Mouse (Mus musculus) cerebellum, adult (tissue): Measurements from ENCODE around the gene F11r.

ENCODE experiments used
- ATAC-seq: cut with Nextera tagmentation; 2 replicates; pipeline ENCODE4 v1.9.2; 2017; ENCODE audit warnings: mild to moderate bottlenecking, moderate library complexity, mixed read lengths; ENCODE audit not compliant: insufficient number of reproducible peaks, low FRiP score, low TSS enrichment

The F11r gene

GRCm38 (mm10) chr1:171435974-171436373 lies 1.4 kb upstream of the F11r start:
- no peak for ATAC-seq

DNA sequence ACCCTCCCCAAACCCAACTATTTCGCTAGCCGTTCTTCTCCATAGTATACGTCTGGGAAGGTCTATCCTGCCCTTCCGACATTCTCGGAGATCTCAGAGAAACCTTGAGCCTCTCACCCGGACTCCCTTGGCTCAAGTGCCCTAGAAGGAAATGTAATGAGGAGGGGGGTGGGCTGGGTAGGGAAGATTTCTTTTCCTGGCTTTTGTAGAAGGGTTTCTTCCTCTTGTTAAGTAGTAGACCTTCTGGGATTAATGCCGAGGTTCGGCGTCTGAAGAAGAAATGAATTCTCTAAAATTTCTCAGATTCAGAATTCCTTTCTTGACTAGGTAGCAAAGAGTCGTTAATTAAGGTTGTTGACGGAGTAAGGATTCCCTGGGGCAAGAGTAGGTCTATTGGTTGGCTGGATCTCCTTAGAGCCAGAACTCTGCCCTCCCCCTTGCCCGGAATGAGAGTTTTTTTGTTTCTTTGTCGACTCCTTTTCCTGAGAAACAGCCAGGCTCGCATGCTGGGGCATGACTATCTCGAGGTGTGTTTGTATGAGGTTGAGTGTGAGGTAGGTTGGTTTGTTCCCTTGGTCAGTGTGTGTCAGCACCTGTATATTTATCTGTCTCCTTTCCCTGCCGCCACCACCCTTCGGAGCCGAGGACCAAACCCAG lies 807 bp downstream of the F11r start:
- no peak for ATAC-seq

DNA sequence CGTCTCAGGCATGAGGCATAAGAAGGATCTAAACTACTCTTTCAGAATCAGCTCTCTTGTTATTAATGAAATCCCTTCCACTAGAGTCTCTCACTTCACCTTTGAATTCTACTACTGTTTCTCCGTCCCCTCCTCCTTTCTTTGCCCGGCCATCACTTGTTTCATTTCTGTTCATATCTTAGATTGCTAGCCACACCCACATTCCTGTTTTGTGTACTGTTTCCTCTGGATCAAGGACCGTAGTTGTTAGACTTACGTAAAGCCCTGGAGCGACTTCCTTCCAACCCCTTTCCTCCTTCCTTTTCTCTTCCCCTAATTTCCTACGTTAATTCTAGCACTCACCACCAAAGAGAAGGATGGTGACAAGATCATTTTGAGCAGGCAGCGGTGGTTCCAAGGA lies 1.7 kb downstream of the F11r start:
- no peak for ATAC-seq

GRCm38 (mm10) chr1:171440025-171440725 lies 2.8 kb downstream of the F11r start:
- no peak for ATAC-seq

DNA sequence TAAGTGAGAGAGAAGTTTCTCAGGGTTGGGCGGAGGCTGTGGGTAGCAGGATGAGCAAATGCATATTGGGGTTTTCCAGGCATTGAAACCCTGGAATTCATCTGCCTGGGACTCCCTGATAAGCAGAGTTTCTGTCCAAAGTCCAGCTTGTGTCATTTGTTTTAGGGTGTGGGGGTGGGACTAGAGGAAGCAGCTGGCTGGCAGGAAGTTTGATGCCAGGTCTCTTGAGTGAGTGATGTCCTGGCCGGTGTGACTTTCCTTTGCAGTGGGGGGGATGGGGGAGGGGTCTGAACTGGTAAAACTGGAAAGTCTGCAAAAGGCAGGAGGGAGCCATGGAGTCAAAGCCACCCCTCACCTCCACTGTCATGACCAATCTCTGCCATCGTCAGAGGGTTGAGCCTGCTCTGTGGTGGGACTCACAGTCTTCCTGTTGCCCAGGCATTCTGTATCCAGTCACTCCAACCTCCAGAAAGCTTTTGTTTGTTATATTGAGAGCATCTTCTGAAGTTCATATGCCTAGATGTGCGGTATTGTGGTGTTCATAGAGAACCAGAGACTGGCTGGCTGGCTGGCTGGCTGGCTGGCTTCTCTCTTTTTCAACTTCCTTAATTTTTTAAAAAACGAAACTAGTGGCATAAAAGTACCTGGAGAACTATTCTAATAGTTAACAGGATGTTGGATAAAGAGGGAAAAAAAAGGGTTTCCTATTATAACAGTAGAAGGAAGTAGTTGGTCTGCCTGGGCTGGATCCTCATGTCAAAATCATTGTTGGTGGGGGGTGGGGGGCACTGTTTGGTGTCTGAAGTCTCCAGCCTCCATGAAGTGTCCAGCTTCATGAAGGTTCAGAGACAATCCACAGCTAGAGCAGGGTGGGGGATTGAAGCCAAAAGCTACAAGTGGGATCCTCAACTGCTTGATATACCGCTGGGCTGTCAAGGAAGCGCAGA lies 4.4 kb downstream of the F11r start:
- no peak for ATAC-seq

- no peak for ATAC-seq
Observed at GRCm38 (mm10) chr1:171442413-171442760, 5.1 kb downstream of the F11r start.

DNA sequence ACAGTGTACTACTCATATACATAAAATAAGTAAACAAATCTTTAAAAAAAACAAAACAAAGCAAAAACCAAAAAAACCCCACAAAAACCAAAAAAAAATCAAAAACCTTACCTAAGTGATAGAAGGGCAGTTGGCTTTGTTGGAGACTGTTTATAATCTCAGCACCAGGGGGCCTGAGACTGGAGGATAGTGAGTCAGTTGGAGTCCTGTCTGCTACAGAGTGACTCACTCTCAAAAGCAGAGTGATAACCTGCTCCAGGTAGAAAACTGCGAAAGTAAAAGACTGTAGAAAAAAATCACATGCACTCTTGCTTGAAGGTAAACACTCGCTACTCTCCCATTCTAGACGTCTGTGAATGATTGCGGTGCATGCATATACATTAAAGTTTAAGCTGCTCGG lies 7.7 kb downstream of the F11r start:
- ATAC-seq, result no peak

DNA sequence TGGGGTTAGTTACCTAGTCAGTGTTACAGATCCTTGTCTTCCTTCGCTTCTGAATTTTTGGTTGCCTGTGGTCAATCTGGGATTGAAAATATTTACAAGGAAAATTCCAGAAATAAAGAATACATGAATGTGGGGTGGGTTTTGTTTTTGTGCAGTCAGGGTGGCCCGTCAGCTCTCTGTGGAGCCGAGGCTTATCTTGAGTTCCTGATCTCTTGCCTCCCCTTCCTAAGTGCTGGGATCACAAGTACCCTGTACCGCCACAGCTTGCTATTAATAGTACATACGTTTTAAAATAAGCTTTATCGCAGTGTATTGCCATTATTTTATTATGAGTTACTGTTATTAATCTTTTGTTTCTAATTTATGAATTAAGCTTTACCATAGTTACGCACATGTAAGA lies 9.5 kb downstream of the F11r start:
- ATAC-seq, result no peak

GRCm38 (mm10) chr1:171447692-171448091 lies 10.4 kb downstream of the F11r start:
- no peak for ATAC-seq

DNA sequence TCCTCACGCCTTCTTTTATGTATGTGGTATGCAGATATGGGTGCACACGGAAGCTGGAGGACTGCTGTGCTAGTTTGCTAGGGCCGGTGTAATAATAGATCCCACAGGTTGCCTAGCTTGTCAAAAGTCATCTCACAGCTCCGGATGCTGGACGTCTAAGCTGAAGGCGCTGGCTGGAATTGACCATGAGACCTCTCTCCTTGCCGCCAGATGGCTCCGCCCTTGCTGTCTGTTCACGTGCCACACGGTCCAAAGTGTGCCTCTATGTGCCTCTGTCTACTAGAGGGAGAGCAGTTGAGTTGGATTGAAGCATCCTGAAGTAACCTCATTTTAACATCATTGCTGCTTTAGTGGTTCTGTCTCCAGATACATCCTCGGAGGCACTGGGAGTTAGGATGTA lies 12.7 kb downstream of the F11r start:
- no peak for ATAC-seq

GRCm38 (mm10) chr1:171451001-171451400 lies 13.7 kb downstream of the F11r start:
- ATAC-seq, result no peak

GRCm38 (mm10) chr1:171452522-171452921 lies 15.2 kb downstream of the F11r start:
- no peak for ATAC-seq

DNA sequence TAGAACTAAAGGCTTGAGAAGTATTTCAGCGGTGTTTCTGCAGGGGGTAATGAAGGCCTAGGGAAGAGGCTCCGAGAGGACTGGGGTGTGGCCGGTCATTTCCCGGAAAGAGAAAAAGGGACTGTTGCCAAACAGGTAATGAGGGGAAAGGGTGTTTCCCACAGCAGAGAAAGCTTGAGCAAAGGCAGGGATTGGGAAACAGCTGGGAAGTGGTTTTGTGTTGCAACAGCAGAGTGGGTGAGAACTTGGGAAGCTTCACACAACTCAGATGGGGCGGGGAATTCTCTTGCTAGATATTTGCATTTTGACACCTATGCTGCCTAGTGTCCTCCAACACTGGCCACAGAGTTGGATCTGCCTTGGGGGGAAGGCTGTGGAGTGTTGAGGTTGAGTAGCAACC lies 15.6 kb downstream of the F11r start:
- no peak for ATAC-seq

DNA sequence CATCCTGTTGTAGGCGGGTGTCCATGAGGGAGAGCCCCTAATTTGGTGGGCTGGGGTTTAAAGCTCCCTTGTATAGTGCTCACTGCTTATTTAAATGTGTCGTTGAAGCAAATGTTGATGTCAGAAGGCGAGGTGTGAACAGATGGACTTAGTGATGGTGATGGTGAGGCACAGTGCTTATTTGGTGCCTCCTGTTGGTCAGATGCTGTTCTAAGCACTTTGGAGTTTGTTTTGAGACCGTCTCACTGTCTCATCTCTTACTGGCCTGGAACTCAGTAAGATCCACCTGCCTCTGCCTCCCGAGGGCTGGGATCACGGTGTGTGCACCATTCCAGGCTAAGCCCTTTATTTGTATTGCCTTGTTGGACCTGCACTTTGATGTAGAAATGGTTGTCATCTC lies 17.6 kb downstream of the F11r start:
- no peak for ATAC-seq

- no peak for ATAC-seq
Observed at GRCm38 (mm10) chr1:171457568-171457967, 20.2 kb downstream of the F11r start.

DNA sequence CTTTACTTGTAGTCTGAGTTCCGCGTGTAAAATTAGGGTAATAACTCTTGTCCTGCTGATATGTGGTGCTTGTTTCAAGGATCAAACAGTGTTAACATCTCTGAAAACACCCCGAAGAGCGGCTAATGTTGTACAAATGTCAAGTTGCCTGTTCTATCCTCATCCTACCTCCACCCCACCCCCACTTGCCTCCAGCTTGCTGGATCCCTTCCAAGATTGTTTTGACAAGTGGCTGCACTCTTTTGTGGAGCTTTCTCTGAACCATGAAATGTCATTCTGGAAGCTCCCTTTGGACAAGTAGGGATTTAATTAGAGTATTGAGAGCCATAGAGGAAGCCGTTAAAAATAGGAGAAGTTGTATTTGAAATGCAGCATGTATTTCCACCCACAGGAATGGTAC lies 22.5 kb downstream of the F11r start:
- no peak for ATAC-seq

DNA sequence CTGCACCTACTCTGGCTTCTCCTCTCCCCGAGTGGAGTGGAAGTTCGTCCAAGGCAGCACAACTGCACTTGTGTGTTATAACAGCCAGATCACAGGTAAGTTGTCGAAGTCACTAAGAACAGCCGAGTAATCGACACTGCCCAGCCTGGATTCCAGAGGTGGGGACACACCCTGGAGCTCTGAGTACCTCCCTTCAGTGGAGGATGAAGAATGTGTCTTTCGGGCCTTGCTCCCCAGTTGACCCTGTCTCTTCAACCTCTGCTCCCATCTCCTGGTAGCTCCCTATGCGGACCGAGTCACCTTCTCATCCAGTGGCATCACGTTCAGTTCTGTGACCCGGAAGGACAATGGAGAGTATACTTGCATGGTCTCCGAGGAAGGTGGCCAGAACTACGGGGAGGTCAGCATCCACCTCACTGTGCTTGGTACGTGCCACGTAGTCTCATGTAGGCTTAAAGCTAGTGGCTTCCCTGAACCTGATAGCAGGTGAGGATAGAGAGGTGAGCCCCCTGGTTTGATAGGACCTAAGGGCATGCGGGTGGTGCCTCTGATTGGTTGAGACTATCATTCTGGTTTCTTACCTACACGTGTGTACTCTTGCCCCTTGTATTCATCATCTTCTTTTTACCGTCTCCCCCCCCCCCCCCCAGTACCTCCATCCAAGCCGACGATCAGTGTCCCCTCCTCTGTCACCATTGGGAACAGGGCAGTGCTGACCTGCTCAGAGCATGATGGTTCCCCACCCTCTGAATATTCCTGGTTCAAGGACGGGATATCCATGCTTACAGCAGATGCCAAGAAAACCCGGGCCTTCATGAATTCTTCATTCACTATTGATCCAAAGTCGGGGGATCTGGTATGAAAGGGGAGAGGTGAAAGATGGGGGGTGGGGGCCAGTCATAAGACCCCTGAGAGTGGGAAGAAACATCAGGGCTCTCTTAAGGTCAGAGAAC lies 23.5 kb downstream of the F11r start:
- ATAC-seq, result no peak

DNA sequence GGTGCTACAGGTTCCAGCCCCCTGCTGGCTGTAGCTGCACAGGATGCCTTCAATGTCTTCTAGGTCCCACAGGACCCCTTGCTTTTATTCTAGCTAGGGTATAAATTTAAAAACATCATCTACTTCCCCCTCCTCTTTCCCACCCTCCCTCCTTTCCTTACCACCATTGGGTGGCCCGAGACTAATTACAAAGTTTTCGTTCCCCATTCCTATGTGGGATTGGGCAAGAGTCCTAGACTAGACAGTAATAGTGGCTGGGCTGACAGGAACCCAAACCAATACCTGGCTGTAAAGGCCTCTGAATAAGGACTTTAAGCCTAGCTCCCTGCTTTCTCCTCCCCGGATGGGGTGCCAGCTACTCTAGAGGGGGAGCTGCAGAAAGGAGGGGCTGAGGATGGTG lies 25.8 kb downstream of the F11r start:
- no peak for ATAC-seq

DNA sequence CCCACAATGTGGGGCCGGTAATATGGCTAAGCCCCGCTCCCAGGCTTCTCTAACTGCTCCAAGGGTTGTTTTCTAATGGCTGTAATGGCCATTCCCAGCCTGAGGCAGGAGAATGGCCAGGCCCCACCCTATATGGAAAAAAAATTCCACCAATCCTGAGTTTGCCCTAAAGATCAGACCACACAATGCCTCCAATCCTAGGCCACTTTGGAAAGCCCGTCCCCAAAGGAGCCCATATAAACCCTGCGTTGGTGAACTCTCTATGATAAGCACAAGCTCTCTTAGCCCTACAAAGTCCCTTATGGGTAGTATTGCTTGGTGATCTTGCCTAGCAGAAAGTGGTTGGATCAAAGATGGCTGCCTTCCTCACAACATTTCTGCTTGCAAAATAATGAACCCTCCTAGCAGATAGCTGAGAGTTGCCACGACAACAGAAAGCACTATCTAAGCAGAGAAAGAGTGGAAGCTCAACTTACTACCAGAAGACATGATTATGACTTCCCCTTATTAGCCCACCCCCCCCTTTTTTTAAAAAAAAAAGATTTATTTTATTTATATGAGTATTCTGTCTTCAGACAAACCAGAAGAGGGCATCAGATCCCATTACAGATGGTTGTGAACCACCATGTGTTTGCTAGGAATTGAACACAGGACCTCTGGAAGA lies 28.5 kb downstream of the F11r start:
- no peak for ATAC-seq

GRCm38 (mm10) chr1:171466565-171466964 lies 29.2 kb downstream of the F11r start:
- no peak for ATAC-seq
